Mouse (Mus musculus) C2C12 (cell line): ENCODE measurements around the gene Trappc3. TPM values are rescaled to one million over a fixed set of nuclear protein-coding genes. Genes with fewer than 3 reads are reported as not detected.

ENCODE experiments used
- H3K27me3 ChIP-seq: one replicate; pipeline ENCODE4 v1.6.1; 2011; ENCODE audit not compliant: control insufficient read depth, insufficient read depth, insufficient read length
- H3K36me3 ChIP-seq: one replicate; pipeline ENCODE4 v1.6.1; 2011; ENCODE audit not compliant: control insufficient read depth, insufficient read depth
- H3K4me3 ChIP-seq: one replicate; pipeline ENCODE4 v1.5.1; 2011; ENCODE audit warnings: mild to moderate bottlenecking, control low read depth; ENCODE audit not compliant: poor library complexity, insufficient read depth, severe bottlenecking
- H3K79me2 ChIP-seq: one replicate; pipeline ENCODE4 v1.6.1; 2011; ENCODE audit not compliant: control insufficient read depth, insufficient read depth
- H3K79me3 ChIP-seq: one replicate; pipeline ENCODE4 v1.6.1; 2011; ENCODE audit warnings: low read depth, control low read depth
- H3ac ChIP-seq: one replicate; pipeline ENCODE3; 2011; ENCODE audit warnings: low read depth; ENCODE audit not compliant: control insufficient read depth, insufficient read length
- CEBPB ChIP-seq: IDR thresholded peaks from one replicate; pipeline ENCODE4 v1.6.1; 2011; ENCODE audit warnings: low read depth, mild to moderate bottlenecking, control low read depth, moderate library complexity
- CTCF ChIP-seq: IDR thresholded peaks from one replicate; pipeline ENCODE4 v1.5.1; 2011; ENCODE audit not compliant: control insufficient read depth, insufficient read depth, insufficient read length
- FOSL1 ChIP-seq: IDR thresholded peaks from one replicate; pipeline ENCODE4 v1.8.0; 2011; ENCODE audit warnings: mild to moderate bottlenecking, low read length; ENCODE audit not compliant: poor library complexity, insufficient read depth, severe bottlenecking
- MAX ChIP-seq: IDR thresholded peaks from one replicate; pipeline ENCODE4 v1.6.1; 2011; ENCODE audit warnings: mild to moderate bottlenecking, control low read depth
- MYOD1 ChIP-seq: IDR thresholded peaks from one replicate; pipeline ENCODE4 v1.6.1; 2011; ENCODE audit warnings: low read depth; ENCODE audit not compliant: control insufficient read depth, insufficient read length
- MYOG ChIP-seq: IDR thresholded peaks from one replicate; pipeline ENCODE4 v1.6.1; 2011; ENCODE audit not compliant: control insufficient read depth, insufficient read length; ENCODE audit errors: extremely low read depth
- USF1 ChIP-seq: IDR thresholded peaks from one replicate; pipeline ENCODE4 v1.6.1; 2011; ENCODE audit warnings: low read depth, mild to moderate bottlenecking, control low read depth, moderate library complexity
- polyA plus RNA-seq: library from polyadenylated mRNA; unstranded; fragments of >200 nt; fragmentation: generic; extraction: Trizol; gene quantifications from one replicate; pipeline ENCODE4 v1.2.1, GENCODE M21; 2012; ENCODE audit warnings: missing spikeins

Gene Trappc3
- polyA plus RNA-seq, 1 experiment: 110 TPM

DNA sequence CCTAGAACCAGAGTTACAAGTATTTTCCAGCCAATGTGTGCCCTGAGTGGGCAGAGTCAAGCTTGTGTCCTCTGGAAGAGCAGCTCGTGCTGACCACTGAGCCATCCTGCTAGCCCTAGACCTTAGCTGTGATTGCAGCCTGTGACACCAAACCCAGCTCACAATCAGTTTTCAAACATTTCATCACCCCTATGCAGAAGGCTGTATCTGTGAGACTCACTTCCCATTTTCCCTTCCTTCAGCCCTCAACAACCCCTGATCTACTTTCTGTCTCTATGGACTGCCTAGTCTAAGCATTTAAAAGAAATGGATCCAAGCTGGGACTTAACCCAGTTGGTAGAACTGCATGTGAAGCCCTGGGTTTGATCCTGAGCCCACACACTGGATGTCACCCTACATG is 43.3 kb downstream of the Trappc3 start:
- Histone ChIP-seq H3K36me3 (no peaks in the 10 kb centered on the region), H3K79me2 (no peaks in the 10 kb centered on the region), H3K27me3 (no peaks in the 10 kb centered on the region), H3K79me3 (no peaks in the 10 kb centered on the region), H3ac (no peak overlapping the region), H3K4me3 (no peak overlapping the region)
- TF ChIP-seq MAX (no peak), CTCF (no peak), CEBPB (no peak), MYOG (no peak), FOSL1 (no peak), MYOD1 (no peak), USF1 (no peak)

- Histone ChIP-seq H3ac (no peak overlapping the region), H3K27me3 (no peaks in the 10 kb centered on the region), H3K36me3 (no peaks in the 10 kb centered on the region), H3K79me2 (no peaks in the 10 kb centered on the region), H3K4me3 (no peak overlapping the region), H3K79me3 (no peaks in the 10 kb centered on the region)
- TF ChIP-seq MYOD1 (no peak), FOSL1 (no peak), MAX (no peak), CTCF (no peak), USF1 (no peak), CEBPB (no peak), MYOG (no peak)
Measured at GRCm38 (mm10) chr4:126306058-126306457, 43.9 kb downstream of the Trappc3 start.

DNA sequence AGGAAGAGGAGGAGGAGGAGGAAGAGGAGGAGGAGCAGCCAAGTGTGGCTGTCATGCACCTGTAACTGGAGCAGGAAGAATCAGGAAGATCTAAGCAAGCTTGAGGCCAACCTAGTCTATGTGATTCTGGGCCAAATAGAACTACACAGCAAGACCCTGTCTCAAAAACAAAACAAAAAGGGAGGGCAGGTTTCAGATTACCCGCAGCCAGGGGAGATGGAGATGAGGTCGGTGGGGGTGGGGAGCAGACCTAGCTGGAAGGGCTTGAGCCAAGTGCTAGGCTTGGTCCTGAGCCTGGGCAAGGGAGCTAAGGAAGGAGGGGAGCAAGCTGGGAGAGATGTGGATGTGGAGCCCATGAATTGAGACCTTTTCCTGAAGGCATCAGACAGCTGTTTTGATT is 44.7 kb downstream of the Trappc3 start:
- Histone ChIP-seq H3ac (no peak overlapping the region), H3K79me3 (no peaks in the 10 kb centered on the region), H3K79me2 (no peaks in the 10 kb centered on the region), H3K4me3 (no peak overlapping the region), H3K36me3 (no peaks in the 10 kb centered on the region), H3K27me3 (no peaks in the 10 kb centered on the region)
- TF ChIP-seq CEBPB: no peak
- no peak for TF ChIP-seq CTCF
- TF ChIP-seq MYOG: no peak
- TF ChIP-seq MYOD1: no peak
- TF ChIP-seq USF1: no peak
- no peak for TF ChIP-seq MAX
- TF ChIP-seq FOSL1: no peak

- Histone ChIP-seq H3K79me3 (no peaks in the 10 kb centered on the region), H3K4me3 (no peak overlapping the region), H3K36me3 (no peaks in the 10 kb centered on the region), H3K79me2 (no peaks in the 10 kb centered on the region), H3K27me3 (no peaks in the 10 kb centered on the region), H3ac (no peak overlapping the region)
- no peak for TF ChIP-seq USF1
- no peak for TF ChIP-seq MAX
- no peak for TF ChIP-seq MYOD1
- TF ChIP-seq CEBPB: no peak
- TF ChIP-seq MYOG: no peak
- TF ChIP-seq FOSL1: no peak
- peak; percentile 80 for TF ChIP-seq CTCF
Measured at GRCm38 (mm10) chr4:126309211-126309921, 47.2 kb downstream of the Trappc3 start.

GRCm38 (mm10) chr4:126309922-126310309 is 47.8 kb downstream of the Trappc3 start:
- Histone ChIP-seq H3ac (no peak overlapping the region), H3K27me3 (no peaks in the 10 kb centered on the region), H3K36me3 (no peaks in the 10 kb centered on the region), H3K79me2 (no peaks in the 10 kb centered on the region), H3K79me3 (no peaks in the 10 kb centered on the region), H3K4me3 (no peak overlapping the region)
- TF ChIP-seq CTCF: peak; percentile 76
- no peak for TF ChIP-seq MYOD1

GRCm38 (mm10) chr4:126310344-126310743 is 48.2 kb downstream of the Trappc3 start:
- Histone ChIP-seq H3K4me3 (no peak overlapping the region), H3K27me3 (no peaks in the 10 kb centered on the region), H3K36me3 (peaks cover 2% of the 10 kb centered on the region), H3ac (no peak overlapping the region), H3K79me2 (no peaks in the 10 kb centered on the region), H3K79me3 (no peaks in the 10 kb centered on the region)
- TF ChIP-seq CTCF (no peak), CEBPB (no peak), MYOD1 (no peak), USF1 (no peak), MAX (no peak), MYOG (no peak), FOSL1 (no peak)
